Mouse (Mus musculus): Measurements from ENCODE around the gene 1700021F05Rik. TPM values are rescaled to one million over a fixed set of nuclear protein-coding genes. Genes with fewer than 3 reads are reported as not detected.
A peak's percentile ranks its signal among the peaks of the same experiment; 100 is the strongest.
"Not testable (repeated sequence)": the region's sequence is repeated elsewhere in the genome, so short reads cannot be mapped to it uniquely, and the experiment has no call there.

The 1700021F05Rik gene
- total RNA-seq, 2 experiments from 2014 or later = 83.3 to 126 TPM

GRCm38 (mm10) chr10:43527283-43528269 is 13.2 kb downstream of the 1700021F05Rik start:
- no peak overlapping the region for H3K4me3 ChIP-seq
- TF ChIP-seq CTCF (IDR thresholded peaks at IDR 0.05) = no peak
- DNase-seq = no peak
- H3K27ac ChIP-seq = no peak overlapping the region
- intact Hi-C loops (cut with DNase I) = no loop called here

- H3K4me3 ChIP-seq; intact Hi-C loops (cut with DNase I); H3K27ac ChIP-seq; DNase-seq: not testable (repeated sequence)
Observed at GRCm38 (mm10) chr10:43523931-43524330, 16.9 kb downstream of the 1700021F05Rik start, which contains the start of gene Gm9803. Gene Gm9803 (plus strand): TSS chr10:43524084.

- DNase-seq = no peak
- intact Hi-C loops (cut with DNase I) = no loop called here
- no peak for TF ChIP-seq CTCF (IDR thresholded peaks at IDR 0.05)
- H3K4me3 ChIP-seq = no peak overlapping the region
- H3K27ac ChIP-seq = no peak overlapping the region
Observed at GRCm38 (mm10) chr10:43519977-43520376, 20.8 kb downstream of the 1700021F05Rik start.

- Histone ChIP-seq H3K27ac (peak overlapping the region; percentile 57; the same call in 1 of the 2 replicates), H3K4me3 (peak overlapping the region; percentile 35)
- TF ChIP-seq CTCF (IDR thresholded peaks at IDR 0.05) = no peak
- intact Hi-C loops (cut with DNase I) = no loop called here
- DNase-seq = peak; percentile 57
Observed at GRCm38 (mm10) chr10:43518368-43518767, 22.4 kb downstream of the 1700021F05Rik start.

GRCm38 (mm10) chr10:43517836-43518235 is 23.0 kb downstream of the 1700021F05Rik start:
- no peak for DNase-seq
- Histone ChIP-seq H3K27ac (peak overlapping the region; percentile 57), H3K4me3 (peak overlapping the region; percentile 24; the same call in 1 of the 2 replicates)
- intact Hi-C loops (cut with DNase I) = no loop called here
- no peak for TF ChIP-seq CTCF (IDR thresholded peaks at IDR 0.05)

- peak; percentile 27 for DNase-seq
- no peak overlapping the region for H3K4me3 ChIP-seq
- intact Hi-C loops (cut with DNase I) = no loop called here
- no peak for TF ChIP-seq CTCF (IDR thresholded peaks at IDR 0.05)
- peak overlapping the region; percentile 57 for H3K27ac ChIP-seq
Observed at GRCm38 (mm10) chr10:43516992-43517660, 23.7 kb downstream of the 1700021F05Rik start.

GRCm38 (mm10) chr10:43512976-43513375 is 27.8 kb downstream of the 1700021F05Rik start:
- no peak for DNase-seq
- Histone ChIP-seq H3K4me3 (no peak overlapping the region), H3K27ac (no peak overlapping the region)
- no peak for TF ChIP-seq CTCF (IDR thresholded peaks at IDR 0.05)
- intact Hi-C loops (cut with DNase I) = no loop called here

- intact Hi-C loops (cut with DNase I) = no loop called here
- Histone ChIP-seq H3K4me3 (no peak overlapping the region), H3K27ac (no peak overlapping the region)
- no peak for TF ChIP-seq CTCF (IDR thresholded peaks at IDR 0.05)
- no peak for DNase-seq
Observed at GRCm38 (mm10) chr10:43509228-43509627, 31.6 kb downstream of the 1700021F05Rik start.

- Histone ChIP-seq H3K4me3 (no peak overlapping the region), H3K27ac (no peak overlapping the region)
- no peak for TF ChIP-seq CTCF (IDR thresholded peaks at IDR 0.05)
- no peak for DNase-seq
- intact Hi-C loops (cut with DNase I) = no loop called here
Observed at GRCm38 (mm10) chr10:43507051-43507450, 33.7 kb downstream of the 1700021F05Rik start.

- intact Hi-C loops (cut with DNase I) = no loop called here
- H3K4me3 ChIP-seq = no peak overlapping the region
- no peak for DNase-seq
- no peak for TF ChIP-seq CTCF (IDR thresholded peaks at IDR 0.05)
- no peak overlapping the region for H3K27ac ChIP-seq
Observed at GRCm38 (mm10) chr10:43504291-43504690, 36.5 kb downstream of the 1700021F05Rik start.

GRCm38 (mm10) chr10:43502599-43502998 is 38.2 kb downstream of the 1700021F05Rik start:
- no peak for DNase-seq
- H3K4me3 ChIP-seq = no peak overlapping the region
- intact Hi-C loops (cut with DNase I) = no loop called here
- TF ChIP-seq CTCF (IDR thresholded peaks at IDR 0.05) = no peak
- no peak overlapping the region for H3K27ac ChIP-seq

- intact Hi-C loops (cut with DNase I) = no loop called here
- peak; percentile 52 for DNase-seq
- no peak for TF ChIP-seq CTCF (IDR thresholded peaks at IDR 0.05)
- Histone ChIP-seq H3K4me3 (no peak overlapping the region), H3K27ac (peak overlapping the region; percentile 48)
Observed at GRCm38 (mm10) chr10:43490846-43491245, 49.9 kb downstream of the 1700021F05Rik start.

GRCm38 (mm10) chr10:43490034-43490433 is 50.8 kb downstream of the 1700021F05Rik start:
- H3K4me3 ChIP-seq = no peak overlapping the region
- DNase-seq = no peak
- no peak for TF ChIP-seq CTCF (IDR thresholded peaks at IDR 0.05)
- intact Hi-C loops (cut with DNase I) = no loop called here
- no peak overlapping the region for H3K27ac ChIP-seq
